Mouse (Mus musculus) heart, embryonic 10.5 days (tissue): Measurements from ENCODE around the gene Cd63. TPM values are rescaled to one million over a fixed set of nuclear protein-coding genes. Genes with fewer than 3 reads are reported as not detected.

Experiments used
- DNase-seq: peaks from one replicate; pipeline ENCODE4 v3.0.0-alpha.2; 2017; ENCODE audit warnings: low spot score
- H3K27ac ChIP-seq: fragments of 300-500 bp; sonication (generic); 2 replicates; pipeline ENCODE4 v1.5.1; 2016; ENCODE audit warnings: mild to moderate bottlenecking
- H3K27me3 ChIP-seq: fragments of 300-500 bp; sonication (generic); 2 replicates; pipeline ENCODE4 v1.6.1; 2016; ENCODE audit warnings: mild to moderate bottlenecking; ENCODE audit not compliant: poor library complexity, insufficient read depth, severe bottlenecking
- H3K36me3 ChIP-seq: fragments of 300-500 bp; sonication (generic); 2 replicates; pipeline ENCODE4 v1.6.1; 2016; ENCODE audit warnings: mild to moderate bottlenecking, moderate library complexity
- H3K4me1 ChIP-seq: fragments of 300-500 bp; sonication (generic); 2 replicates; pipeline ENCODE4 v1.6.1; 2016; ENCODE audit warnings: mild to moderate bottlenecking
- H3K4me3 ChIP-seq: fragments of 300-500 bp; sonication (generic); 2 replicates; pipeline ENCODE4 v1.5.1; 2016; ENCODE audit warnings: mild to moderate bottlenecking, moderate library complexity
- H3K9me3 ChIP-seq: fragments of 300-500 bp; sonication (generic); 2 replicates; pipeline ENCODE4 v1.6.1; 2016; ENCODE audit warnings: mild to moderate bottlenecking, moderate library complexity
- WGBS: fragments of 180-500 bp; shearing (Covaris S2); methylation state at CpG from one replicate; pipeline ENCODE4 v1.1.7; 2016; 5-methylcytosine and 5-hydroxymethylcytosine counted together
- polyA plus RNA-seq: library from polyadenylated mRNA; unstranded; fragments of >200 nt; fragmentation: Nextera tagmentation; extraction: Ambion mirVana; gene quantifications from 2 replicates; pipeline ENCODE4 v1.2.1, GENCODE M21; 2016

Cd63 gene
- polyA plus RNA-seq, 1 experiment from 2014 or later, result 322 TPM

- Histone ChIP-seq H3K9me3 (no peaks in the 10 kb centered on the region), H3K27me3 (no peaks in the 10 kb centered on the region), H3K27ac (peak overlapping the region; percentile 91), H3K4me3 (peak overlapping the region; percentile 87), H3K36me3 (peaks cover 12% of the 10 kb centered on the region), H3K4me1 (peaks cover 42% of the 10 kb centered on the region)
- DNase-seq, result no peak
- 67% methylated on average over 16 of the region's 16 CpGs for WGBS
These were observed 21.4 kb downstream of the Cd63 start for GRCm38 (mm10) chr10:128921883-128922821.

- H3K36me3 ChIP-seq, result peaks cover 7% of the 10 kb centered on the region; the same call in 1 of the 2 replicates
- H3K9me3 ChIP-seq, result no peaks in the 10 kb centered on the region
- H3K27me3 ChIP-seq, result 0 out of 2 replicates have a peak, but pooled peaks cover 5% of the 10 kb centered on the region
- peaks cover 42% of the 10 kb centered on the region for H3K4me1 ChIP-seq
- peak within 1 kb of the TSS; percentile 91 for H3K27ac ChIP-seq
- H3K4me3 ChIP-seq, result peak within 1 kb of the TSS; percentile 87
- no peak for DNase-seq
- WGBS, result 6% methylated on average over 1 of the region's 1 CpGs
These were observed 21.9 kb downstream of the Cd63 start, which contains the start of gene Rdh5 for GRCm38 (mm10) chr10:128922822-128923012. Rdh5 (minus strand) TSS chr10:128922888.

DNA sequence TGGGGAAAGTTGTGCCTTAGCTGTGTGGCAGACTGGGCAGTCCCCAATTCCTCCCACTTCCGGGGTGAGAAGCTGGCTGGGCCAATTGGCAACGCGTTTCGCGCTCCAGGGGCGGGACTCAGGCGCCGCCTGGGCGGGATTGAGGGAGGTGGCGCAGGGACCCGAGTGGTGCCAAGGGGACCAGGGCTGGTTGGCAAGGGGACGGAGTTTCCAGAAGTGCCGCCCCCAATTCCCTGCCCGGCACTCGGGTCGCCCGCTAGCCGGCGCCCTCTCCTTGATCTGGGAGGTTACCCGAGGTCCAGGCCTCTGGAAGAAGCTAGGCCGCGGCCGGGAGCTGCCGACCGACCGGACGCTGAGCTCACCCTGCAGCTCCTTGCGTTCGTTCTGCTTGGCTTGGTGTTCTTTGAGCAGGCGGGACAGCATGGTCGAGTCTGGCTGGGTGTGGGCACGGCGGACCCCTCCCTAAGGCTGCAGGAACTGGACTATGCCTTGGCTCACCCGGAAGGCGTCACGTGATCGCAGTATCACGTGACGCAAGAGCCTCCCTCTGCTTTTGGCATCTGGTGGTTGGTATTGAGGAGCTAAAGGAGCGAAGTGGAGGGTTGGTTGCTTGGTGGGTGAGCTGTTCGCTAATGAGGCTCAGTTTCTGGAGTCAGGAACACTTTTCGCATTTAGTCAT lies 22.4 kb downstream of the Cd63 start:
- peaks cover 2% of the 10 kb centered on the region; the same call in 1 of the 2 replicates for H3K36me3 ChIP-seq
- 0 out of 2 replicates have a peak, but pooled peaks cover 10% of the 10 kb centered on the region for H3K27me3 ChIP-seq
- peak overlapping the region; percentile 91 for H3K27ac ChIP-seq
- H3K9me3 ChIP-seq, result no peaks in the 10 kb centered on the region
- H3K4me3 ChIP-seq, result peak overlapping the region; percentile 87
- peaks cover 42% of the 10 kb centered on the region for H3K4me1 ChIP-seq
- under 1% methylated on average over 42 of the region's 42 CpGs for WGBS
- DNase-seq, result peak; percentile 96

GRCm38 (mm10) chr10:128923935-128924334 lies 23.1 kb downstream of the Cd63 start, which contains the start of gene Bloc1s1:
Bloc1s1 (minus strand) TSS chr10:128924035.
- Histone ChIP-seq H3K4me1 (peaks cover 42% of the 10 kb centered on the region), H3K27ac (peak within 1 kb of the TSS; percentile 91), H3K4me3 (peak within 1 kb of the TSS; percentile 87), H3K36me3 (no peaks in the 10 kb centered on the region), H3K9me3 (no peaks in the 10 kb centered on the region), H3K27me3 (peaks cover 14% of the 10 kb centered on the region)
- 66% methylated on average over 9 of the region's 9 CpGs for WGBS
- no peak for DNase-seq

DNA sequence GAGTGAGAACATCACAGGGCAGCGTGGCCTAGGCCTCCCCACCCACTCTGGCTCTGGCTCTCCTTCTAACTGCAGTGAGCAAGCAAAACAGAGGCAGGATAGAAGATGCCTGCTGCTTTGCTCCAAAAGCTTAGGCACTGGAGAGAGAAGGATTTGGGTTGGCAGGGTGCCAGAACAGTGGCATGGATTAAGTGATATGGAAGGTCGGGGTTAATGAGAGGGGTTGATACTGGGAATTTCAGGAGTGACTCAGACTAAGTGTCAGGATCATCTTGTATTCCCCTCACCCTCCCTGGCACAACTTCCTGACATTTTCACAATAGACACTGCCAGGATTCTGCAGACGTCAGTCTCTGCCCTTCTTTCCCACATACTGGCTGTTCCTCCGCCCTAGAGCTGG lies 27.6 kb downstream of the Cd63 start:
- no peak for DNase-seq
- Histone ChIP-seq H3K36me3 (no peaks in the 10 kb centered on the region), H3K27me3 (peaks cover 48% of the 10 kb centered on the region), H3K4me3 (no peak overlapping the region), H3K9me3 (no peaks in the 10 kb centered on the region), H3K4me1 (peaks cover 10% of the 10 kb centered on the region), H3K27ac (no peak overlapping the region)
- 38% methylated on average over 4 of the region's 4 CpGs for WGBS

DNA sequence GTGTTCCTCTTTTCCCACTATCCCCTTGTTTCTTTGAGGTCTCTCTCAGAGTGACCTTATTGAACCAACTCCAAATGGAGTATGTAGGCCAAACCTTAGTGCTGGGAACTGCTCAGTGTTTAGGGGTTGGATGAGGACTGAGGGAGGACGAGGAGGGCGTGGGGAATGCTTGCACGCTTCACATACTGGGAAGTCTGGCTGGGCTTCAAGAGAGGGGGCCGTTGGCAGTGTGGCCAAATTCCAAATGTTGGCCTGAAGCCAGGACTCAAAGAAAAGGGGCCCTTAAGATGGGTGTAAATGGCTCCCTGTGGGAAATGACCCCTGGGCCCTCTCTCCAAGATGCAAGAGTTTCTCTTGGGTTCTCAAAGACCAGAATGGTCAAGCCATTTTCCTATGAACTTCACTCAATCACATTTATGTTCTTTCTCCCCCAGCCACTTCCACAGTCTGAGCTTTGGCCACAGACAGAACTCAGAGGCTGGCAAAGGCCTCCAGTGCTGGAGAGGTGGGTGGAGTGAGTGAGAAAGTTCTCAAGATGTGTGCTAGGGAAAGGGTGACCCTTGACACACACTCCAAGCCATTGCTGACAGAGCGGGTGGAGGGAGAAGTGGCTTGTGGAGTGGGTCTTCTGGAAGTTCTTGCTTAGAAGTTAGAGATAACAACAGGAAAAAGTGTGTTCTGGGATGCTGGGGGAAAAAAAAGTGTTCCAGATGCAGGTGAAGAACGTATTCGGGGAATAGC lies 29.0 kb downstream of the Cd63 start:
- Histone ChIP-seq H3K27me3 (peaks cover 62% of the 10 kb centered on the region), H3K27ac (no peak overlapping the region), H3K9me3 (no peaks in the 10 kb centered on the region), H3K4me1 (peaks cover 17% of the 10 kb centered on the region), H3K36me3 (no peaks in the 10 kb centered on the region), H3K4me3 (no peak overlapping the region)
- DNase-seq, result no peak
- WGBS, result 66% methylated on average over 7 of the region's 7 CpGs

GRCm38 (mm10) chr10:128931441-128931840 lies 30.7 kb downstream of the Cd63 start:
- no peak overlapping the region for H3K27ac ChIP-seq
- 51% methylated on average over 2 of the region's 2 CpGs for WGBS
- H3K36me3 ChIP-seq, result no peaks in the 10 kb centered on the region
- H3K4me1 ChIP-seq, result peaks cover 21% of the 10 kb centered on the region
- H3K27me3 ChIP-seq, result peaks cover 79% of the 10 kb centered on the region
- no peak for DNase-seq
- no peaks in the 10 kb centered on the region for H3K9me3 ChIP-seq
- H3K4me3 ChIP-seq, result no peak overlapping the region

DNA sequence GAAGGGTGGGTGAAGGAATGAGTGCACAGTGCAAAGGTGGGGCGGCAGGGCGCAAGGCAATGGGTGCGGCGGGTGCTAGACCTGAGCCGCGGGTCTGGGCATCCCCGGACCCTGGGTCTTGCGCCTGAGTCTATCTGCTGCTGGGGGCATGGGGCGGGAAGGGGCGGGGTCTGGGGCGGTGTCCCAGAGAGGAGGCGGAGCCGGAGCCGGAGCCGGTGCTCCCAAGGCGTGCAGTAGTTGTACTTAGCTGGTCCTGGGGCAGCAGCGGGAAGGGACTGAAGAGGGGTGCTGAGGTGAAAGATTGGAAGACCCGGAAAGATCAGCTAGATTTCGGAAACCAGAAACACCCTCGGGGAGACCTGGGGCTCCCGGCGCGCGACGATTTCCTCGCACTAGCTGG lies 32.8 kb downstream of the Cd63 start, which contains the start of gene Itga7:
Gene Itga7, plus strand, starts transcription at position 245 of the 400 bp plus-strand sequence.
- H3K27ac ChIP-seq, result no peak within 1 kb of the TSS
- no peaks in the 10 kb centered on the region for H3K36me3 ChIP-seq
- WGBS, result 1% methylated on average over 26 of the region's 26 CpGs
- peaks cover 21% of the 10 kb centered on the region for H3K4me1 ChIP-seq
- H3K9me3 ChIP-seq, result no peaks in the 10 kb centered on the region
- DNase-seq, result peak; percentile 83
- H3K4me3 ChIP-seq, result peak within 1 kb of the TSS; percentile 60
- H3K27me3 ChIP-seq, result peaks cover 80% of the 10 kb centered on the region

DNA sequence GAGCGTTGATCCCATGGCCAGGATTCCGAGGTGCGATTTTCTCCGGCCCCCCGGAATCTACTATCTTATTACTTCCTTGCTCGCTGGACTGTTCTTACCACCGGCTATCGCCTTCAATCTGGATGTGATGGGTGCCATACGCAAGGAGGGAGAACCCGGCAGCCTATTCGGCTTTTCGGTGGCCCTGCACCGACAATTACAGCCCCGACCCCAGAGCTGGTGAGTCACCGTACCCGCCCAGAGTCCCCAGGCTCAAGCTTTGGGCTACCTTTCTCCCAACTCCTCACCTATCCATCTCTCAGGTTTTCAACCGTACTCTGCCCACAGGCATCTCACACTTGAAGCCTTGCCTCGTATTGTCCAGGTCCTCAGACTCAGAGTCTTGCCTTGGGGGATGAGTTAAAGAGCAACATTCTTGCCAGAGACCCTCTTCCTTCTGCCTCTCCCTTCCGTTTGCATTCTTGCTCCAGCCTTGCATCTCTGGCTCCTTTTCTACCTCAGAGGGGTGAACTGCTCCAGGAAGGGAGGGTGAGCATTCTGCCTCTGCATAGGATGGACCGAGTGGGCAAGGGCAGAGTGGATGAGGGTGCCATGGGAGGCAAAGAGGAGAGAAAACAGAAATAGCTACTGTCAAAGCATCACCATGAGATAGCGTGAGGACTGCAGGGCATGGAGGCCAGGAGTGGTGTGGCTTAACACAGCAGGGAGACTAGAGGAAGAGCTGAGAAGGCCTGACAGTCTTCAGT lies 33.4 kb downstream of the Cd63 start:
- H3K9me3 ChIP-seq, result no peaks in the 10 kb centered on the region
- H3K4me3 ChIP-seq, result peak overlapping the region; percentile 60
- H3K4me1 ChIP-seq, result peaks cover 21% of the 10 kb centered on the region
- no peak for DNase-seq
- H3K27ac ChIP-seq, result no peak overlapping the region
- peaks cover 76% of the 10 kb centered on the region for H3K27me3 ChIP-seq
- WGBS, result 2% methylated on average over 21 of the region's 21 CpGs
- no peaks in the 10 kb centered on the region for H3K36me3 ChIP-seq

DNA sequence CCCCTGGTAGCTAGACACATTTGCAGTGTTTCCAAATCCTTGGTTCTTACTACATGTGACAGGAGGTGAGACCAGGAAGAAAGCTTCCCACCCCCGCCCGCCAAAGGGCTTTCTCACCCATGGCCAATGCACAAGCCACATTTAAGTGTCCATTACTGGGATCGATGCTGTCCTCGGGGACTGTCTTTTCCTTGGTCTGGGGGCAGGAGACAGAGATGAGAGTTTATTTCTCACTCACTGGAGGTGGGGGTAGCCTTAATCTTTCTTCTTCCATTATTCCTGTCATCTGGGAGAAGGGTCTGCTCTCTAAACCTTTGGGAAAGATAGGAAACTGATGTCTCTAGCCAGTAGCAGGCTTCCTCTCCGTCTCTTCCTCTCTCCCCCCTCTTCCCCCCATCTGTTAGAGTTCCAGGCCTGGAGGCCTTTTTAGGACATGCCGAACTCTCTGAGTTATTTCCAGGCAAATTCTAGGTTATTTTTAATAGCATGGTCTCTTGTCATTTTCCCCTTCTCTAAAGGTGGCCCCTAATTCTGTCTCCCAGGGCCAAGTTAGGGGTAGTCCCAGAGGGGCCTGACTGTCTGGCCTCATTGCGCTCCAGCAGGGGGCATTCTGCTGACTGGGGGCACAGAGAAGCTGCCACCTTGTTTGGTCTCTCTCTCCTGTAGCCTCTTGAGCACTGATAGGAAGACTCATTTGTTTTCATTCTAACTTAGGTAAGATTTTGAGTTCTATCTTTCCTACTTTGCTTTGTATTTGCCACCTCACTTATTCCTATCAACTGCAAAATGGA lies 34.4 kb downstream of the Cd63 start:
- H3K4me1 ChIP-seq, result peaks cover 21% of the 10 kb centered on the region
- DNase-seq, result no peak
- H3K27me3 ChIP-seq, result peaks cover 66% of the 10 kb centered on the region
- H3K9me3 ChIP-seq, result no peaks in the 10 kb centered on the region
- no peak overlapping the region for H3K27ac ChIP-seq
- no peak overlapping the region for H3K4me3 ChIP-seq
- no peaks in the 10 kb centered on the region for H3K36me3 ChIP-seq
- 53% methylated on average over 7 of the region's 7 CpGs for WGBS

- H3K4me1 ChIP-seq, result peaks cover 21% of the 10 kb centered on the region
- no peaks in the 10 kb centered on the region for H3K36me3 ChIP-seq
- 58% methylated on average over 8 of the region's 8 CpGs for WGBS
- no peak overlapping the region for H3K27ac ChIP-seq
- no peak for DNase-seq
- H3K9me3 ChIP-seq, result no peaks in the 10 kb centered on the region
- H3K4me3 ChIP-seq, result no peak overlapping the region
- peaks cover 65% of the 10 kb centered on the region for H3K27me3 ChIP-seq
These were observed 35.1 kb downstream of the Cd63 start for GRCm38 (mm10) chr10:128935826-128936440.
